Mouse (Mus musculus) spleen, adult 2 months (tissue): Measurements from ENCODE around the gene Xk. TPM values are rescaled to one million over a fixed set of nuclear protein-coding genes. Genes with fewer than 3 reads are reported as not detected.

Source experiments
- DNase-seq, 2 experiments: peaks; one replicate each; pipeline versions ENCODE4 v3.0.0 to v3.0.0-alpha.2; 2012 to 2021; ENCODE audit warnings: low spot score in 2 of 2, low read depth in 1 of 2
- H3K27ac ChIP-seq: fragments of 200-500 bp; 2 replicates; pipeline ENCODE4 v1.5.1; 2012; ENCODE audit warnings: low read length, inconsistent platforms; ENCODE audit not compliant: insufficient read depth
- H3K27me3 ChIP-seq: fragments of 200-500 bp; 2 replicates; pipeline ENCODE4 v1.6.1; 2012; ENCODE audit warnings: mild to moderate bottlenecking, moderate library complexity, low read length, inconsistent platforms; ENCODE audit not compliant: control insufficient read depth, insufficient read depth
- H3K36me3 ChIP-seq: fragments of 200-500 bp; 2 replicates; pipeline ENCODE4 v1.6.1; 2012; ENCODE audit warnings: mild to moderate bottlenecking, low read length, inconsistent platforms; ENCODE audit not compliant: control insufficient read depth, insufficient read depth
- H3K4me1 ChIP-seq: fragments of 200-500 bp; 2 replicates; pipeline ENCODE4 v1.6.1; 2011; ENCODE audit warnings: inconsistent platforms; ENCODE audit not compliant: control insufficient read depth, insufficient read depth, insufficient read length
- H3K4me3 ChIP-seq: fragments of 200-500 bp; 2 replicates; pipeline ENCODE4 v1.5.1; 2011; ENCODE audit warnings: mild to moderate bottlenecking, inconsistent platforms; ENCODE audit not compliant: insufficient read depth, insufficient read length; ENCODE audit errors: extremely low read depth
- CTCF ChIP-seq: fragments of 200-500 bp; IDR thresholded peaks from 2 replicates; pipeline ENCODE4 v1.5.1; 2011; ENCODE audit warnings: mild to moderate bottlenecking, inconsistent platforms; ENCODE audit not compliant: insufficient read depth, insufficient read length, insufficient replicate concordance; ENCODE audit errors: extremely low read depth
- POLR2A ChIP-seq: fragments of 200-500 bp; IDR thresholded peaks from 2 replicates; pipeline ENCODE4 v1.6.1; 2011; ENCODE audit warnings: low read depth, low read length, inconsistent platforms
- WGBS: fragments of 180-500 bp; shearing (Covaris S2); methylation state at CpG from one replicate; pipeline ENCODE4 v1.1.7; 2018; 5-methylcytosine and 5-hydroxymethylcytosine counted together
- polyA plus RNA-seq: library from polyadenylated mRNA; depleted of rRNA; stranded (reverse); fragments of >200 nt; gene quantifications from 2 replicates; pipeline ENCODE4 v1.2.3, GENCODE M21; 2012; rRNA removed

The Xk gene
- 2.2 and 3.6 TPM in 2 replicates for polyA plus RNA-seq

- no peaks in the 10 kb centered on the region for H3K36me3 ChIP-seq
- peak; percentile 15 to 53 for DNase-seq
- 17% methylated on average over 62 of the region's 94 CpGs for WGBS
- H3K27me3 ChIP-seq: no peaks in the 10 kb centered on the region
- TF ChIP-seq CTCF: no peak
- no peak for TF ChIP-seq POLR2A
- peak within 1 kb of the TSS; percentile 74 for H3K27ac ChIP-seq
- H3K4me3 ChIP-seq: peak within 1 kb of the TSS; percentile 68
- H3K4me1 ChIP-seq: no peaks in the 10 kb centered on the region; the same call in 1 of the 2 replicates
Observed at GRCm38 (mm10) chrX:9272460-9273361, at the start of gene Xk. Gene Xk, plus strand, starts transcription at chrX:9272756.

- H3K36me3 ChIP-seq: no peaks in the 10 kb centered on the region
- no peak for TF ChIP-seq POLR2A
- TF ChIP-seq CTCF: no peak
- WGBS: 80% methylated on average over 2 of the region's 2 CpGs
- no peak for DNase-seq
- H3K27ac ChIP-seq: no peak overlapping the region
- H3K4me3 ChIP-seq: no peak overlapping the region
- no peaks in the 10 kb centered on the region for H3K27me3 ChIP-seq
- no peaks in the 10 kb centered on the region for H3K4me1 ChIP-seq
Observed at GRCm38 (mm10) chrX:9227105-9227504, 45.5 kb upstream of the Xk start.

GRCm38 (mm10) chrX:9240737-9241591 lies 31.6 kb upstream of the Xk start:
- Histone ChIP-seq H3K27me3 (no peaks in the 10 kb centered on the region), H3K27ac (no peak overlapping the region), H3K4me3 (no peak overlapping the region), H3K36me3 (no peaks in the 10 kb centered on the region), H3K4me1 (no peaks in the 10 kb centered on the region; the same call in 1 of the 2 replicates)
- 72% methylated on average over 5 of the region's 5 CpGs for WGBS
- no peak for TF ChIP-seq CTCF
- TF ChIP-seq POLR2A: no peak
- DNase-seq: no peak

GRCm38 (mm10) chrX:9243381-9243864 lies 29.1 kb upstream of the Xk start:
- no peak for TF ChIP-seq POLR2A
- TF ChIP-seq CTCF: no peak

GRCm38 (mm10) chrX:9244603-9245336 lies 27.8 kb upstream of the Xk start:
- TF ChIP-seq CTCF (no peak), POLR2A (no peak)
- WGBS: 55% methylated on average over 12 of the region's 12 CpGs
- Histone ChIP-seq H3K36me3 (no peaks in the 10 kb centered on the region), H3K27ac (no peak overlapping the region), H3K27me3 (no peaks in the 10 kb centered on the region), H3K4me3 (no peak overlapping the region), H3K4me1 (no peaks in the 10 kb centered on the region; the same call in 1 of the 2 replicates)
- DNase-seq: no peak

More at GRCm38 (mm10) chrX:9243381-9243864, 29.1 kb upstream of the Xk start:
- H3K27ac ChIP-seq: no peak overlapping the region
- H3K27me3 ChIP-seq: no peaks in the 10 kb centered on the region
- no peaks in the 10 kb centered on the region for H3K36me3 ChIP-seq
- no peak overlapping the region for H3K4me3 ChIP-seq
- no peak for DNase-seq
- no peaks in the 10 kb centered on the region; the same call in 1 of the 2 replicates for H3K4me1 ChIP-seq
- WGBS: 41% methylated on average over 8 of the region's 8 CpGs

- H3K4me3 ChIP-seq: no peak overlapping the region
- no peaks in the 10 kb centered on the region for H3K4me1 ChIP-seq
- no peaks in the 10 kb centered on the region for H3K27me3 ChIP-seq
- H3K36me3 ChIP-seq: no peaks in the 10 kb centered on the region
- DNase-seq: no peak
- TF ChIP-seq CTCF: no peak
- TF ChIP-seq POLR2A: no peak
- H3K27ac ChIP-seq: no peak overlapping the region
- 83% methylated on average over 5 of the region's 5 CpGs for WGBS
Observed at GRCm38 (mm10) chrX:9248911-9249310, 23.6 kb upstream of the Xk start.
